Mouse (Mus musculus) kidney, adult 2 months (tissue): ENCODE results near the gene Limk2.

ENCODE experiments used
- CTCF ChIP-seq: fragments of 200-500 bp; conservative IDR thresholded peaks from 2 replicates; pipeline ENCODE4 v1.5.1; 2011; ENCODE audit warnings: low read depth, mild to moderate bottlenecking, control low read depth, low read length, moderate library complexity, mixed read lengths; ENCODE audit not compliant: insufficient read depth, insufficient read length
- POLR2A ChIP-seq: fragments of 200-500 bp; IDR thresholded peaks from one replicate; pipeline ENCODE4 v1.6.1; 2011; ENCODE audit warnings: low read depth, low read length, control low read depth

GRCm38 (mm10) chr11:3373591-3374292, 35.2 kb downstream of the Limk2 start:
- TF ChIP-seq CTCF (no peak), POLR2A (no peak)
